Mouse (Mus musculus): ENCODE measurements around the gene Nfib. TPM values are rescaled to one million over a fixed set of nuclear protein-coding genes. Genes with fewer than 3 reads are reported as not detected.

The Nfib gene
- polyA plus RNA-seq, 1 experiment from 2014 or later: 86.8 TPM

GRCm38 (mm10) chr4:82514373-82514772 lies 191.2 kb downstream of the Nfib start:
- H3K9ac ChIP-seq: no peak overlapping the region
- no peak overlapping the region for H3K4me2 ChIP-seq (replicated peaks)
- H3K4me1 ChIP-seq: peaks cover 27% of the 10 kb centered on the region
- 72% methylated on average over 1 of the region's 1 CpGs for WGBS
- H3K27ac ChIP-seq: no peak overlapping the region
- no peak overlapping the region for H3K4me3 ChIP-seq
- H3K36me3 ChIP-seq: no peaks in the 10 kb centered on the region
- no peaks in the 10 kb centered on the region for H3K9me3 ChIP-seq
- no peak for ATAC-seq (ENCODE audit: insufficient number of reproducible peaks, insufficient read depth, low FRiP score, low TSS enrichment)
- H3K27me3 ChIP-seq: no peaks in the 10 kb centered on the region

- Histone ChIP-seq H3K9ac (0 out of 2 replicates have a peak overlapping the region, but pooled peaks have one; percentile 75), H3K4me2 (replicated peaks) (peak overlapping the region; percentile 88), H3K9me3 (no peaks in the 10 kb centered on the region), H3K27me3 (no peaks in the 10 kb centered on the region), H3K4me1 (peaks cover 33% of the 10 kb centered on the region), H3K27ac (peak overlapping the region; percentile 88), H3K36me3 (no peaks in the 10 kb centered on the region), H3K4me3 (peak overlapping the region; percentile 46)
- peak; percentile 72; the same call in 1 of the 2 replicates for ATAC-seq (ENCODE audit: insufficient number of reproducible peaks, insufficient read depth, low FRiP score, low TSS enrichment)
- 1% methylated on average over 14 of the region's 14 CpGs for WGBS
Measured at GRCm38 (mm10) chr4:82513426-82513750, 192.2 kb downstream of the Nfib start.

- Histone ChIP-seq H3K4me2 (replicated peaks) (peak overlapping the region; percentile 88), H3K9me3 (no peaks in the 10 kb centered on the region), H3K4me1 (peaks cover 38% of the 10 kb centered on the region), H3K36me3 (no peaks in the 10 kb centered on the region), H3K27me3 (no peaks in the 10 kb centered on the region), H3K27ac (peak overlapping the region; percentile 88), H3K4me3 (peak overlapping the region; percentile 46), H3K9ac (peak overlapping the region; percentile 75)
- under 1% methylated on average over 24 of the region's 63 CpGs for WGBS
- ATAC-seq (ENCODE audit: insufficient number of reproducible peaks, insufficient read depth, low FRiP score, low TSS enrichment): peak; percentile 98
Measured at GRCm38 (mm10) chr4:82512743-82513425, 192.7 kb downstream of the Nfib start.

- no peaks in the 10 kb centered on the region for H3K27me3 ChIP-seq
- H3K36me3 ChIP-seq: no peaks in the 10 kb centered on the region
- peak overlapping the region; percentile 46 for H3K4me3 ChIP-seq
- H3K4me1 ChIP-seq: peaks cover 44% of the 10 kb centered on the region
- 4% methylated on average over 13 of the region's 13 CpGs for WGBS
- peak overlapping the region; percentile 88 for H3K27ac ChIP-seq
- H3K9me3 ChIP-seq: no peaks in the 10 kb centered on the region
- peak overlapping the region; percentile 75 for H3K9ac ChIP-seq
- peak overlapping the region; percentile 88 for H3K4me2 ChIP-seq (replicated peaks)
- no peak for ATAC-seq (ENCODE audit: insufficient number of reproducible peaks, insufficient read depth, low FRiP score, low TSS enrichment)
Measured at GRCm38 (mm10) chr4:82512335-82512734, 193.2 kb downstream of the Nfib start.

- WGBS: under 1% methylated on average over 8 of the region's 8 CpGs
- Histone ChIP-seq H3K27me3 (no peaks in the 10 kb centered on the region), H3K4me3 (peak overlapping the region; percentile 3; the same call in 1 of the 2 replicates), H3K9me3 (no peaks in the 10 kb centered on the region), H3K4me1 (peaks cover 45% of the 10 kb centered on the region), H3K36me3 (no peaks in the 10 kb centered on the region), H3K4me2 (replicated peaks) (peak overlapping the region; percentile 88), H3K27ac (peak overlapping the region; percentile 88), H3K9ac (peak overlapping the region; percentile 45)
- no peak for ATAC-seq (ENCODE audit: insufficient number of reproducible peaks, insufficient read depth, low FRiP score, low TSS enrichment)
Measured at GRCm38 (mm10) chr4:82511524-82511923, 194.0 kb downstream of the Nfib start.

- Histone ChIP-seq H3K9me3 (no peaks in the 10 kb centered on the region), H3K27me3 (no peaks in the 10 kb centered on the region), H3K4me2 (replicated peaks) (peak overlapping the region; percentile 88), H3K9ac (peak overlapping the region; percentile 45; the same call in 1 of the 2 replicates), H3K4me3 (0 out of 2 replicates have a peak overlapping the region, but pooled peaks have one; percentile 16), H3K36me3 (no peaks in the 10 kb centered on the region), H3K4me1 (peaks cover 45% of the 10 kb centered on the region), H3K27ac (peak overlapping the region; percentile 88)
- WGBS: 3% methylated on average over 16 of the region's 16 CpGs
- ATAC-seq (ENCODE audit: insufficient number of reproducible peaks, insufficient read depth, low FRiP score, low TSS enrichment): no peak
Measured at GRCm38 (mm10) chr4:82511001-82511513, 194.5 kb downstream of the Nfib start.

GRCm38 (mm10) chr4:82509771-82510170 lies 195.8 kb downstream of the Nfib start:
- Histone ChIP-seq H3K4me3 (0 out of 2 replicates have a peak overlapping the region, but pooled peaks have one; percentile 6), H3K4me1 (peaks cover 45% of the 10 kb centered on the region), H3K9me3 (no peaks in the 10 kb centered on the region), H3K27ac (peak overlapping the region; percentile 64), H3K9ac (no peak overlapping the region), H3K36me3 (no peaks in the 10 kb centered on the region), H3K4me2 (replicated peaks) (peak overlapping the region; percentile 71), H3K27me3 (no peaks in the 10 kb centered on the region)
- ATAC-seq (ENCODE audit: insufficient number of reproducible peaks, insufficient read depth, low FRiP score, low TSS enrichment): no peak
- 24% methylated on average over 4 of the region's 4 CpGs for WGBS

GRCm38 (mm10) chr4:82509166-82509767 lies 196.3 kb downstream of the Nfib start:
- Histone ChIP-seq H3K36me3 (no peaks in the 10 kb centered on the region), H3K4me2 (replicated peaks) (peak overlapping the region; percentile 71), H3K4me3 (peak overlapping the region; percentile 6; the same call in 1 of the 2 replicates), H3K9ac (no peak overlapping the region), H3K4me1 (peaks cover 45% of the 10 kb centered on the region), H3K9me3 (no peaks in the 10 kb centered on the region), H3K27me3 (no peaks in the 10 kb centered on the region), H3K27ac (peak overlapping the region; percentile 64)
- 29% methylated on average over 2 of the region's 2 CpGs for WGBS
- ATAC-seq (ENCODE audit: insufficient number of reproducible peaks, insufficient read depth, low FRiP score, low TSS enrichment): no peak

- Histone ChIP-seq H3K36me3 (no peaks in the 10 kb centered on the region), H3K9ac (peak overlapping the region; percentile 100), H3K4me2 (replicated peaks) (peak overlapping the region; percentile 71), H3K27me3 (no peaks in the 10 kb centered on the region), H3K4me3 (peak overlapping the region; percentile 98), H3K4me1 (peaks cover 45% of the 10 kb centered on the region), H3K27ac (peak overlapping the region; percentile 100), H3K9me3 (no peaks in the 10 kb centered on the region)
- no peak for ATAC-seq (ENCODE audit: insufficient number of reproducible peaks, insufficient read depth, low FRiP score, low TSS enrichment)
- 6% methylated on average over 7 of the region's 7 CpGs for WGBS
Measured at GRCm38 (mm10) chr4:82508281-82508687, 197.3 kb downstream of the Nfib start.

GRCm38 (mm10) chr4:82507541-82508280 lies 197.8 kb downstream of the Nfib start:
- Histone ChIP-seq H3K9ac (peak overlapping the region; percentile 100), H3K27ac (peak overlapping the region; percentile 100), H3K4me3 (peak overlapping the region; percentile 98), H3K27me3 (no peaks in the 10 kb centered on the region), H3K4me1 (peaks cover 45% of the 10 kb centered on the region), H3K4me2 (replicated peaks) (peak overlapping the region; percentile 71), H3K9me3 (no peaks in the 10 kb centered on the region), H3K36me3 (no peaks in the 10 kb centered on the region)
- no peak for ATAC-seq (ENCODE audit: insufficient number of reproducible peaks, insufficient read depth, low FRiP score, low TSS enrichment)
- WGBS: 5% methylated on average over 15 of the region's 15 CpGs

GRCm38 (mm10) chr4:82506731-82507331 lies 198.7 kb downstream of the Nfib start:
- Histone ChIP-seq H3K9me3 (no peaks in the 10 kb centered on the region), H3K27ac (peak overlapping the region; percentile 100), H3K4me1 (peaks cover 39% of the 10 kb centered on the region), H3K4me3 (peak overlapping the region; percentile 98), H3K36me3 (no peaks in the 10 kb centered on the region), H3K4me2 (replicated peaks) (peak overlapping the region; percentile 71), H3K9ac (peak overlapping the region; percentile 100), H3K27me3 (no peaks in the 10 kb centered on the region)
- ATAC-seq (ENCODE audit: insufficient number of reproducible peaks, insufficient read depth, low FRiP score, low TSS enrichment): peak; percentile 59
- WGBS: 1% methylated on average over 27 of the region's 30 CpGs

Measured in embryonic facial prominence, embryonic 12.5 days (tissue).